Mouse (Mus musculus) G1E (cell line): ENCODE measurements at regions not wholly inside any gene's neighbourhood (a gene's known extent, or its start where the extent isn't known, plus 50 kb on each side); places are given as distances from the start of the nearest gene placed in this dataset.

Experiments
- ATAC-seq: 2 replicates; pipeline ENCODE4 v1.8.0; 2016; ENCODE audit warnings: mild to moderate bottlenecking; ENCODE audit not compliant: insufficient number of reproducible peaks, poor library complexity, low FRiP score, severe bottlenecking; ENCODE audit errors: extremely low read depth
- DNase-seq: peaks from one replicate; pipeline ENCODE4 v3.0.0; 2012; ENCODE audit warnings: low spot score
- H3K27me3 ChIP-seq: 2 replicates; pipeline ENCODE4 v1.6.1; 2012; ENCODE audit warnings: mild to moderate bottlenecking, low read length, inconsistent platforms; ENCODE audit not compliant: insufficient read depth
- H3K36me3 ChIP-seq: replicated peaks from 2 replicates; pipeline ENCODE3; 2012; ENCODE audit warnings: mild to moderate bottlenecking, inconsistent platforms
- H3K4me1 ChIP-seq: 2 replicates; pipeline ENCODE4 v1.6.1; 2012; ENCODE audit warnings: low read depth, low read length, inconsistent platforms, mixed read lengths; ENCODE audit not compliant: insufficient read depth
- H3K4me3 ChIP-seq: 2 replicates; pipeline ENCODE4 v1.5.1; 2012; ENCODE audit warnings: low read depth, mild to moderate bottlenecking, inconsistent platforms, low read length, moderate library complexity, mixed read lengths
- H3K9me3 ChIP-seq: replicated peaks from 2 replicates; pipeline ENCODE4 v1.6.1; 2012; ENCODE audit warnings: inconsistent platforms
- CTCF ChIP-seq: IDR thresholded peaks from 2 replicates; pipeline ENCODE4 v1.5.1; 2012; ENCODE audit warnings: low read depth, low read length, inconsistent platforms, mixed read lengths
- GATA1 ChIP-seq: IDR thresholded peaks from 2 replicates; pipeline ENCODE4 v1.6.1; 2012; ENCODE audit warnings: borderline replicate concordance, low read length, inconsistent platforms, mixed read lengths
- GATA2 ChIP-seq: IDR thresholded peaks from 2 replicates; pipeline ENCODE4 v1.6.1; 2012; ENCODE audit warnings: low read depth, low read length, inconsistent platforms, borderline replicate concordance
- POLR2AphosphoS5 ChIP-seq: IDR thresholded peaks from 2 replicates; pipeline ENCODE4 v1.6.1; 2012; ENCODE audit warnings: low read depth, low read length, inconsistent platforms; ENCODE audit not compliant: insufficient replicate concordance
- TAL1 ChIP-seq: conservative IDR thresholded peaks from 2 replicates; pipeline ENCODE4 v1.6.1; 2012; ENCODE audit warnings: low read depth, low read length, inconsistent platforms, mixed read lengths

GRCm38 (mm10) chr10:17575448-17576332 is 147.3 kb upstream of the Cited2 start:
- Histone ChIP-seq H3K9me3 (no peaks in the 10 kb centered on the region), H3K4me3 (no peak overlapping the region; the same call in 1 of the 2 replicates), H3K27me3 (no peaks in the 10 kb centered on the region), H3K4me1 (peaks cover 34% of the 10 kb centered on the region), H3K36me3 (no peaks in the 10 kb centered on the region)
- TF ChIP-seq TAL1, result no peak
- no peak for TF ChIP-seq GATA1
- no peak for TF ChIP-seq CTCF
- no peak for TF ChIP-seq GATA2
- peak; percentile 79 for ATAC-seq
- no peak for DNase-seq

GRCm38 (mm10) chr10:17576333-17576750 is 146.7 kb upstream of the Cited2 start:
- H3K36me3 ChIP-seq, result no peaks in the 10 kb centered on the region
- peaks cover 34% of the 10 kb centered on the region for H3K4me1 ChIP-seq
- DNase-seq (no peak), ATAC-seq (no peak)
- no peaks in the 10 kb centered on the region for H3K27me3 ChIP-seq
- TF ChIP-seq CTCF (no peak), GATA2 (no peak), POLR2AphosphoS5 (no peak), TAL1 (no peak), GATA1 (no peak)
- no peaks in the 10 kb centered on the region for H3K9me3 ChIP-seq
- H3K4me3 ChIP-seq, result no peak overlapping the region

GRCm38 (mm10) chr10:17579463-17579862 is 143.6 kb upstream of the Cited2 start:
- H3K36me3 ChIP-seq, result no peaks in the 10 kb centered on the region
- H3K4me3 ChIP-seq, result no peak overlapping the region
- no peaks in the 10 kb centered on the region for H3K27me3 ChIP-seq
- DNase-seq (no peak), ATAC-seq (no peak)
- TF ChIP-seq CTCF (no peak), POLR2AphosphoS5 (no peak), GATA1 (no peak), GATA2 (no peak), TAL1 (no peak)
- peaks cover 29% of the 10 kb centered on the region for H3K4me1 ChIP-seq
- H3K9me3 ChIP-seq, result no peaks in the 10 kb centered on the region

- Histone ChIP-seq H3K4me3 (no peak overlapping the region), H3K9me3 (no peaks in the 10 kb centered on the region), H3K36me3 (no peaks in the 10 kb centered on the region), H3K4me1 (peaks cover 22% of the 10 kb centered on the region), H3K27me3 (no peaks in the 10 kb centered on the region)
- TF ChIP-seq TAL1 (no peak), GATA2 (no peak), GATA1 (no peak)
- DNase-seq (no peak), ATAC-seq (0 out of 2 replicates have a peak, but pooled peaks have one; percentile 40)
Measured at GRCm38 (mm10) chr10:17584842-17585241, 138.2 kb upstream of the Cited2 start.

- TF ChIP-seq GATA1, result no peak
- no peaks in the 10 kb centered on the region for H3K27me3 ChIP-seq
- peak overlapping the region; percentile 9; the same call in 1 of the 2 replicates for H3K4me3 ChIP-seq
- DNase-seq, result no peak
- H3K9me3 ChIP-seq, result no peaks in the 10 kb centered on the region
- H3K36me3 ChIP-seq, result no peaks in the 10 kb centered on the region
- no peak for ATAC-seq
- peaks cover 32% of the 10 kb centered on the region for H3K4me1 ChIP-seq
Measured at GRCm38 (mm10) chr10:17586910-17587309, 136.1 kb upstream of the Cited2 start.

GRCm38 (mm10) chr10:17589136-17589535 is 133.9 kb upstream of the Cited2 start:
- no peaks in the 10 kb centered on the region for H3K36me3 ChIP-seq
- no peaks in the 10 kb centered on the region for H3K27me3 ChIP-seq
- no peaks in the 10 kb centered on the region for H3K9me3 ChIP-seq
- peaks cover 48% of the 10 kb centered on the region for H3K4me1 ChIP-seq
- no peak for TF ChIP-seq GATA2
- no peak overlapping the region for H3K4me3 ChIP-seq
- ATAC-seq (no peak), DNase-seq (no peak)

GRCm38 (mm10) chr10:17590195-17590594 is 132.8 kb upstream of the Cited2 start:
- peaks cover 50% of the 10 kb centered on the region for H3K4me1 ChIP-seq
- H3K9me3 ChIP-seq, result no peaks in the 10 kb centered on the region
- H3K36me3 ChIP-seq, result no peaks in the 10 kb centered on the region
- TF ChIP-seq TAL1 (peak; percentile 89), GATA2 (no peak)
- DNase-seq, result peak; percentile 16
- no peak overlapping the region for H3K4me3 ChIP-seq
- no peaks in the 10 kb centered on the region for H3K27me3 ChIP-seq
- ATAC-seq, result peak; percentile 96
